Comparison of ENCODE assay signal across 21 mouse cellular contexts in genomic region chr3:68827671-68828070, GRCm38 (mm10). TPM values are rescaled to one million over a fixed set of nuclear protein-coding genes. Genes with fewer than 3 reads are reported as not detected.
"Had no signal": no experiment of that assay in that cellular context is flagged by ENCODE, and none has a peak within 500 bp of the region (broad histone marks: within the 10 kb centered on the region; RNA-seq: fewer than 3 reads in every experiment).

No protein-coding gene starts in this region.

- H3K9ac ChIP-seq: liver, embryonic 15.5 days; liver, postnatal 0 days; lung, embryonic 15.5 days; midbrain, embryonic 13.5 days; midbrain, embryonic 15.5 days; neural tube, embryonic 12.5 days; stomach, embryonic 15.5 days had no signal

- H3K4me3 ChIP-seq: liver, embryonic 15.5 days; lung, embryonic 15.5 days; megakaryocyte, embryonic 14.5 days; midbrain, embryonic 13.5 days; midbrain, embryonic 15.5 days; neural tube, embryonic 12.5 days; stomach, embryonic 15.5 days had no signal

- DNase-seq: liver, postnatal 0 days; lung, adult 2 months; lung, postnatal 14 days; lung, postnatal 36 days; right cerebral cortex, postnatal 25 days; thymus, adult 18-20 months; thymus, postnatal 14 days; thymus, postnatal 36 days had no signal

- H3K4me1 ChIP-seq: liver, embryonic 15.5 days; lung, embryonic 15.5 days; stomach, embryonic 15.5 days had no signal

- H3K27me3 ChIP-seq: liver, embryonic 15.5 days; lung, embryonic 15.5 days; midbrain, embryonic 13.5 days; midbrain, embryonic 15.5 days; neural tube, embryonic 12.5 days; stomach, embryonic 15.5 days had no signal

- H3K4me2 ChIP-seq: liver, embryonic 15.5 days; lung, embryonic 15.5 days; midbrain, embryonic 11.5 days; midbrain, embryonic 13.5 days; midbrain, embryonic 15.5 days; neural tube, embryonic 12.5 days; stomach, embryonic 15.5 days had no signal

- H3K36me3 ChIP-seq: liver, embryonic 15.5 days; lung, embryonic 15.5 days; midbrain, embryonic 13.5 days; midbrain, embryonic 15.5 days; neural tube, embryonic 12.5 days; stomach, embryonic 15.5 days had no signal

- H3K9me3 ChIP-seq: liver, embryonic 15.5 days; lung, embryonic 15.5 days; midbrain, embryonic 13.5 days; midbrain, embryonic 15.5 days; neural tube, embryonic 12.5 days; stomach, embryonic 15.5 days had no signal

- ATAC-seq: liver, postnatal 0 days; lung, postnatal 0 days; midbrain, embryonic 13.5 days; midbrain, embryonic 15.5 days had no signal

- H3K27ac ChIP-seq: liver, embryonic 15.5 days; lung, embryonic 15.5 days; macrophage; midbrain, embryonic 13.5 days; midbrain, embryonic 15.5 days; neural tube, embryonic 12.5 days; stomach, embryonic 15.5 days; stomach, postnatal 0 days had no signal

RNA-seq across cellular contexts. Expression of gene 1110032F04Rik, which starts 41.7 kb away (rescaled TPM):
- total RNA-seq: megakaryocyte progenitor cell, adult 5-6 weeks; monocyte, adult 5-6 weeks had no signal
- polyA plus RNA-seq: macrophage had no signal
